Comparison of ENCODE assay signal across 26 mouse cellular contexts in genomic region chr16:12110851-12111437, GRCm38 (mm10).
A peak's percentile ranks its signal among the peaks of the same experiment; 100 is the strongest.
DNase-seq lines count a peak whose midpoint lies in the region; ATAC-seq and TF ChIP-seq lines count a peak whose summit lies in the region.
"Had no signal": no experiment of that assay in that cellular context is flagged by ENCODE, and none has a peak within 500 bp of the region (broad histone marks: within the 10 kb centered on the region; RNA-seq: fewer than 3 reads in every experiment).

No protein-coding gene starts in this region.

- peak; percentile 58 for ATAC-seq in frontal cortex, adult (ENCODE audit: low TSS enrichment)
- ATAC-seq: activated CD4-positive, CD25-positive, alpha-beta regulatory T cell, adult 4 months; forebrain, embryonic 15.5 days; hindbrain, embryonic 16.5 days had no signal

- TF ChIP-seq POLR2A in lung, adult 2 months (IDR thresholded peaks at IDR 0.05; ENCODE audit: borderline replicate concordance, extremely low read depth, low read depth, low read length): no peak

- peak overlapping the region; percentile 6; the same call in 1 of the 2 replicates for H3K27ac ChIP-seq in layer of hippocampus, adult 2 months
- H3K27ac ChIP-seq: embryonic facial prominence, embryonic 10.5 days; embryonic facial prominence, embryonic 13.5 days; forebrain, embryonic 12.5 days; forebrain, embryonic 15.5 days; hindbrain, embryonic 10.5 days; hindbrain, embryonic 13.5 days had no signal

- TF ChIP-seq CTCF in layer of hippocampus, adult 2 months (conservative IDR thresholded peaks at IDR 0.05): no peak
- no peak for TF ChIP-seq CTCF in lung, adult 2 months (IDR thresholded peaks at IDR 0.05; ENCODE audit: insufficient read depth, low read length)

- intact Hi-C loops in left cerebral cortex, postnatal 25 days (cut with DNase I): no loop called here
- intact Hi-C loops in left cerebral cortex, postnatal 10 days (cut with DNase I): loop anchor here (5.0 kb wide), 1 partner anchor 124 kb away; no protein-coding TSS in a partner anchor

- H3K4me3 ChIP-seq in layer of hippocampus, adult 2 months: no peak overlapping the region
- H3K4me3 ChIP-seq in lung, adult 2 months (replicated peaks; ENCODE audit: extremely low read depth, low read depth, low read length): no peak overlapping the region
- H3K4me3 ChIP-seq: embryonic facial prominence, embryonic 10.5 days; embryonic facial prominence, embryonic 13.5 days; erythroblast, embryonic 14.5 days; forebrain, embryonic 12.5 days; forebrain, embryonic 15.5 days; hindbrain, embryonic 10.5 days; hindbrain, embryonic 13.5 days had no signal

- no peak for DNase-seq in frontal cortex, postnatal 25 days (ENCODE audit: low spot score in 2 of 2)
- DNase-seq in layer of hippocampus, adult 2 months (ENCODE audit: low spot score in 2 of 2): no peak
- DNase-seq in layer of hippocampus, adult 8-10 months (ENCODE audit: low spot score in 2 of 2): no peak
- peak; percentile 46 to 68 for DNase-seq in left cerebral cortex, postnatal 25 days (ENCODE audit: low spot score in 2 of 2)
- no peak for DNase-seq in left cerebral cortex, postnatal 10 days (ENCODE audit: extremely low spot score in 1 of 2, low spot score in 2 of 2)
- no peak for DNase-seq in lung, adult 2 months
- DNase-seq: adrenal gland, adult 8-10 months; adrenal gland, postnatal 25 days; cerebellum, adult 11 months; cerebellum, adult 2 months; cerebellum, adult 9-11 months; cerebellum, postnatal 25 days; embryo, embryonic 11 days; gastrocnemius, postnatal 10 days; gastrocnemius, postnatal 36 days; heart, postnatal 36 days had no signal

- WGBS in lung, adult 2 months: 63% methylated on average over 5 of the region's 5 CpGs

- no peaks in the 10 kb centered on the region for H3K4me1 ChIP-seq in lung, adult 2 months (ENCODE audit: control insufficient read depth, insufficient read depth, low read length)
- H3K4me1 ChIP-seq: embryonic facial prominence, embryonic 10.5 days; embryonic facial prominence, embryonic 13.5 days had no signal

Comparison
In these comparisons a context has a peak if more than half of its experiments do, and no peak if none do; other contexts are left out.
1. DNase-seq: peak in left cerebral cortex, postnatal 25 days (2 of 2); none in frontal cortex, postnatal 25 days (0 of 2), layer of hippocampus, adult 2 months (0 of 2), layer of hippocampus, adult 8-10 months (0 of 2), left cerebral cortex, postnatal 10 days (0 of 2) and lung, adult 2 months (single experiment).